Mouse (Mus musculus) lung, postnatal 4 days (tissue): ENCODE results near the gene Rhox3f.
"Not testable (repeated sequence)": the region's sequence is repeated elsewhere in the genome, so short reads cannot be mapped to it uniquely, and the experiment has no call there.

Source experiments
- DNase-seq, 2 experiments: peaks; one replicate each; pipeline ENCODE4 v3.0.0; 2021

Rhox3f gene

DNA sequence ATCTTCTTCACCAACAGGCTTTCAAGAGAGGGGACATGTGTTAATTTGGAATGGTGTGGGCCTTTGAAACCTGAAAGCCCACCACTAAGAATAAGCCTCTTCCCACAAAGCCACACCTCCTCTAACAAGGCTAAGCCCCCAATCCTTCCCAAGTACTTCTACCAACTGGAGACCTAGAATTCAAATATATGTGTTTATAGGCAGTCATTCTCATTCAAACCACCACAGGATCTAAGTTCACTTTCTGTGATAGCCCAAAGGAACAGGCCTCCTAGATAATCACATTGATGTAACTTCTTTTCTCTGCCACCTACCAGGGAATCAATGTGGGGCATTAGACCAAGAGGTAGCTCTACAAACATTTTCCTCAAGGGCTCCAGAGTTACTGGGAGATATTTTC, at the start of gene Rhox3f:
Gene Rhox3f, plus strand, starts transcription at position 301 of the 400 bp plus-strand sequence.
- DNase-seq = not testable (repeated sequence)

DNA sequence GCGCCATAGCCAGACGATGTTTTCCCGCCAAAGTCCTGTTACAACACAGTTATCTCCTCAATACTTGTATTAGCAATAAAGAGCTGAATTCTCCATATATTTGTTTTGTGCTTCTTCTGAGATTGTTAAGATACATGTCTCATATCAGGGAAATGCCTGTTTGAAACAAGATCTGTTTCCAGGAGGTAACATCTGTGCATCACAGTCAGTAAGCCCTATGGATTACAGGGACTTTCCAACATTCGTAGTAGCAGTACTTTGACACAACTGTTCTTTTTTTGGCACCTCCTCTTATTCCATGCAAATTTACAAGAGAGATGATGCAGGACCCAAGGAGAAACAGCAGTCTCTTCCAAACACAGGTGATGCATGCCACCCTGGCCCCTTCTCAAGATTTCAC, 39.1 kb upstream of the Rhox3f start, which contains the start of gene Rhox3e:
Gene Rhox3e, plus strand, starts transcription at position 301 of the 400 bp plus-strand sequence.
- not testable (repeated sequence) for DNase-seq

DNA sequence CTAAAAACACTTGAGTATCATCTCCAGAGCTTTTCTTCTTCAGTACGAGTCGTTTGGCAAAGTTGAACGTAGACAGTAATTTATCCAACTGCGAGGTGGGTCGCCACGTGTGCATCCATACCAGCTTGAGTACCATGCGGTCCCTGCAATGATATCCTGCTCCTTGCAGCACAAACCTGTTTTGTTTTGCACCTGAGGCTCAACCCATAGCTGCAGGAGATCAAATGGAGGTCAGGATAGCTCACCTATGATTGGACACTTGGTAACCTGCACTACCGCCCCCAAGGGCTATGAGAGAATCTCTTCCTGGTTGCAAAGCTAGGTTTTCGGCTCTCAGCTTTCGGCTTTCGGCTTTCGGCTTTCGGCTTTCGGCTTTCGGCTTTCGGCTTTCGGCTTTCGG, 23.7 kb upstream of the Rhox3f start, which contains the start of gene Rhox4e:
Gene Rhox4e, plus strand, starts transcription at position 301 of the 400 bp plus-strand sequence.
- DNase-seq = not testable (repeated sequence)

DNA sequence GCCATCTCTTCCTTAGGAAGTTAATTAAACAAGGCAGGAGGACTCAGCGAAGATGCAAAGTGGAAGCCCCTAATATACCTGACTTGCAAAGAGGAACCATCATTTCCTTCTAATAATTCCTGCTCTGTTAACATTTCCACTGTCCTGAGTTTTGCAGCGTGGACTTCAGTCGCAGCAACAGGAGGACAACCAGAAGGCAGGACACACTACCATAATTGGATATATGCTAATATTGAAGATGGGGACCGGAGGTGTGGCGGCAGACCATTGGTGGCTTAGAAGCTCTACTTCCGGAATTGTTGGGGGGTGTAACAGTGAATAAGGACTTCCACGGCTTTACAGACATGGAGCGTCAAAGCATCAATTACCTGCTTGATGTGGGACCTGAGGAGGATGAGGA, 9.7 kb upstream of the Rhox3f start, which contains the start of gene Rhox2f:
Gene Rhox2f, plus strand, starts transcription at position 301 of the 400 bp plus-strand sequence.
- DNase-seq = not testable (repeated sequence)

DNA sequence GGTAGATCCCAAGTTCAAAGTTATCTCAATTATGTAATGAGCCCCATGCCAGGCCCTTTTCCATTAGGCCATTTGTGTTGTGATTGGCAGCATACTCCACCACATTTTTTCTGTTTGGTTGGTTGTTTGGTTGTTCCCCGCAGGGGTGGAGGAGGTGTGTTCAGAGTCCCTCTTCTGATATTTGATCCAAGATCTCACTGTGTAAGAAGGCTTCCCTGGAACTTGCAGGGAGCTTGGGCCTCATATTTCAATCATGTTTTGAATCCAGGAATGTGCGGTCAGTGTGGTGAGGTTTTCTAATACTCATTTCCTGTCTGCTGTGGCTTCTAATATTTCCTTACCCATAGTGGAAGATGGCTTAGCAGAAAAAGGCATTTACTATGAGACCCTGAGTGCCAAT, 8.2 kb upstream of the Rhox3f start:
- DNase-seq = not testable (repeated sequence)

DNA sequence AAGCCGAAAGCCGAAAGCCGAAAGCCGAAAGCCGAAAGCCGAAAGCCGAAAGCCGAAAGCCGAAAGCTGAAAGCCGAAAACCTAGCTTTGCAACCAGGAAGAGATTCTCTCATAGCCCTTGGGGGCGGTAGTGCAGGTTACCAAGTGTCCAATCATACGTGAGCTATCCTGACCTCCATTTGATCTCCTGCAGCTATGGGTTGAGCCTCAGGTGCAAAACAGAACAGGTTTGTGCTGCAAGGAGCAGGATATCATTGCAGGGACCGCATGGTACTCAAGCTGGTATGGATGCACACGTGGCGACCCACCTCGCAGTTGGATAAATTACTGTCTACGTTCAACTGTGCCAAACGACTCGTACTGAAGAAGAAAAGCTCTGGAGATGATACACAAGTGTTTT, 26.8 kb downstream of the Rhox3f start, which contains the start of gene Rhox4f:
Gene Rhox4f, minus strand, starts transcription at position 101 of the 400 bp plus-strand sequence.
- not testable (repeated sequence) for DNase-seq

DNA sequence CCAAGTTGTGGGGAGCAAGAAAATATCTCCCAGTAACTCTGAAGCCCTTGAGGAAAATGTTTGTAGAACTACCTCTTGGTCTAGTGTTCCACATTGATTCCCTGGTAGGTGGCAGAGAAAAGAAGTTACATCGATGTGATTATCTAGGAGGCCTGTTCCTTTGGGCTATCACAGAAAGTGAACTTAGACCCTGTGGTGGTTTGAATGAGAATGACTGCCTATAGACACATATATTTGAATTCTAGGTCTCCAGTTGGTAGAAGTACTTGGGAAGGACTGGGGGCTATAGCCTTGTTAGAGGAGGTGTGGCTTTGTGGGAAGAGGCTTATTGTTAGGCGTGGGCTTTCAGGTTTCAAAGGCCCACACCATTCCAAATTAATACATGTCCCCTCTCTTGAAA, 47.7 kb downstream of the Rhox3f start, which contains the start of gene Rhox3g:
Gene Rhox3g, minus strand, starts transcription at position 101 of the 400 bp plus-strand sequence.
- not testable (repeated sequence) for DNase-seq
